ENCODE assay signal across 19 mouse cellular contexts in genomic region chr8:121879712-121880111, GRCm38 (mm10).
"Had no signal": no experiment of that assay in that cellular context is flagged by ENCODE, and none has a peak within 500 bp of the region (broad histone marks: within the 10 kb centered on the region; RNA-seq: fewer than 3 reads in every experiment).

No protein-coding gene starts in this region.

- H3K4me1 ChIP-seq: midbrain, embryonic 10.5 days had no signal

- H3K27ac ChIP-seq: liver, embryonic 15.5 days; midbrain, embryonic 10.5 days; midbrain, embryonic 12.5 days; neural tube, embryonic 13.5 days; neural tube, embryonic 15.5 days had no signal

- H3K4me2 ChIP-seq: liver, embryonic 15.5 days; lung, embryonic 14.5 days; midbrain, embryonic 12.5 days; neural tube, embryonic 13.5 days; neural tube, embryonic 15.5 days had no signal

- H3K4me3 ChIP-seq: liver, embryonic 15.5 days; midbrain, embryonic 10.5 days; midbrain, embryonic 12.5 days; neural tube, embryonic 13.5 days; neural tube, embryonic 15.5 days had no signal

- H3K9me3 ChIP-seq: liver, embryonic 15.5 days; midbrain, embryonic 10.5 days; midbrain, embryonic 12.5 days; neural tube, embryonic 13.5 days; neural tube, embryonic 15.5 days had no signal

- ATAC-seq: midbrain, embryonic 16.5 days had no signal

- DNase-seq: lung, adult 18-20 months; lung, embryonic 14.5 days; lung, postnatal 10 days; lung, postnatal 4 days; midbrain, embryonic 14.5 days; retina, postnatal 1 day; right cerebral cortex, adult 18-20 months; right cerebral cortex, postnatal 25 days; right cerebral cortex, postnatal 4 days; spleen, adult 18-20 months; thymus, adult 18-20 months; thymus, postnatal 14 days; thymus, postnatal 36 days had no signal

- H3K27me3 ChIP-seq: midbrain, embryonic 12.5 days; neural tube, embryonic 13.5 days; neural tube, embryonic 15.5 days had no signal

- H3K9ac ChIP-seq: liver, embryonic 15.5 days; lung, embryonic 14.5 days; midbrain, embryonic 12.5 days; neural tube, embryonic 13.5 days; neural tube, embryonic 15.5 days had no signal
